Mouse (Mus musculus): ENCODE data around the gene Gna15.

The Gna15 gene

GRCm38 (mm10) chr10:81495151-81495550, 28.9 kb downstream of the Gna15 start:
- peak; percentile 19 for DNase-seq

GRCm38 (mm10) chr10:81494260-81495041, 29.6 kb downstream of the Gna15 start:
- DNase-seq, result peak; percentile 25

- peak; percentile 22 for DNase-seq
Measured at GRCm38 (mm10) chr10:81493601-81494220, 30.3 kb downstream of the Gna15 start.

- DNase-seq, result peak; percentile 13
Measured at GRCm38 (mm10) chr10:81492606-81493240, 31.3 kb downstream of the Gna15 start.

GRCm38 (mm10) chr10:81491018-81491417, 33.0 kb downstream of the Gna15 start:
- DNase-seq, result no peak

GRCm38 (mm10) chr10:81489941-81490340, 34.1 kb downstream of the Gna15 start:
- DNase-seq, result no peak

GRCm38 (mm10) chr10:81488081-81488480, 35.9 kb downstream of the Gna15 start:
- DNase-seq, result no peak

GRCm38 (mm10) chr10:81486496-81486895, 37.5 kb downstream of the Gna15 start:
- no peak for DNase-seq

GRCm38 (mm10) chr10:81485479-81486018, 38.5 kb downstream of the Gna15 start:
- DNase-seq, result no peak

- DNase-seq, result no peak
Measured at GRCm38 (mm10) chr10:81485060-81485449, 39.0 kb downstream of the Gna15 start.

- no peak for DNase-seq
Measured at GRCm38 (mm10) chr10:81484441-81485059, 39.5 kb downstream of the Gna15 start.

- no peak for DNase-seq
Measured at GRCm38 (mm10) chr10:81483983-81484382, 40.0 kb downstream of the Gna15 start.

GRCm38 (mm10) chr10:81482533-81482889, 41.5 kb downstream of the Gna15 start, which contains the start of gene Celf5:
Celf5 (minus strand) TSS chr10:81482709.
- no peak for DNase-seq

- no peak for DNase-seq
Measured at GRCm38 (mm10) chr10:81481605-81482532, 42.2 kb downstream of the Gna15 start.

- DNase-seq, result no peak
Measured at GRCm38 (mm10) chr10:81474461-81474860, 49.6 kb downstream of the Gna15 start.

GRCm38 (mm10) chr10:81473003-81473451, 51.0 kb downstream of the Gna15 start:
- DNase-seq, result peak; percentile 95

- DNase-seq, result no peak
Measured at GRCm38 (mm10) chr10:81472403-81473002, 51.5 kb downstream of the Gna15 start.

- DNase-seq, result no peak
Measured at GRCm38 (mm10) chr10:81470454-81470853, 53.6 kb downstream of the Gna15 start.

GRCm38 (mm10) chr10:81469253-81469652, 54.8 kb downstream of the Gna15 start:
- peak; percentile 67 for DNase-seq

GRCm38 (mm10) chr10:81467670-81468235, 56.3 kb downstream of the Gna15 start:
- DNase-seq, result no peak

GRCm38 (mm10) chr10:81466881-81467280, 57.1 kb downstream of the Gna15 start:
- DNase-seq, result no peak
